Mouse (Mus musculus) layer of hippocampus, postnatal 14 days (tissue): ENCODE measurements around the gene Drd1. TPM values are rescaled to one million over a fixed set of nuclear protein-coding genes. Genes with fewer than 3 reads are reported as not detected.

ENCODE experiments used
- DNase-seq, 2 experiments: peaks; one replicate each; pipeline ENCODE4 v3.0.0; 2021 to 2022; ENCODE audit warnings: low spot score in 2 of 2, mixed read lengths in 1 of 2
- total RNA-seq, 2 experiments: library from RNA; stranded (reverse); gene quantifications; 2 replicates each; pipeline ENCODE4 v1.2.3; 2021

Gene Drd1
- total RNA-seq, 2 experiments from 2014 or later = 2.4 to 2.9 TPM

DNA sequence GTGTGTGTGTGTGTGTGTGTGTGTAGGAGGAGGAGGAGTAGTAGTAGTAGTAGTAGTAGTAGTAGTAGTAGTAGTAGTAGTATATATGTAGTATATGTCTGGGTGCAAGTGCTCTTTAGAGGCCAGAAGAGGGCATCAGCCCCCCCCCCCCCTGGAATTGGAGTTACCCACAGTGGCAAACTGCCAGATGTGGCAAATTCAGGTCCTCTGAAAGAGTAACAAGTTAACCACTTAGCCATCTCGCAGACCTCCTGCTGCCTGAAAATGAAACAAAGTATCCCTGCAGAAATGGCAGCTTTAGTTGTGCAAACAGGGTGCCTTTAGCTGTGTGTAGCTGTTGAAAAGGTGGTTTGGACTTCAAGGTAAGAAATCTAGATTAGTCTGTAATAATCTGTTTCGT lies 18.0 kb upstream of the Drd1 start:
- DNase-seq = no peak

DNA sequence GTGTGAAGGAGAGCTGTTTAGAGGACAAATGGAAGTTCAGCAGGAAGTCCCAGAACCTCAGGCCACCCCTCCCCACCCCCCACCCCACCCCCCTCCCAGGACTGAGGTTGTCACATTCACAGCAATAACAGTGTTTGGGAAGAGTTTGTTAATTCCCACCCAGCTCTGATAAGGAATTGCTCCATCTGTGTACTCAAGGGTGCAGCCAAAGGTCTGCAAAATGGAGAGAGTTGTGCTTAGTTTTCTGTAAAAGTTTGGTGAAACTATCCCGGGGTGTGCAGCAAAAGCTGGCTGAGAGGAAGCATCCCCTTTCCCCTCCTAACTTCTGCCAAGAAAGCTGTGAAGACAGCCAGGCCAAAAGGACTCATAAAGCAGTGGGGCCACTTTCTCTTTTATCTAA lies 17.6 kb upstream of the Drd1 start:
- no peak for DNase-seq

DNA sequence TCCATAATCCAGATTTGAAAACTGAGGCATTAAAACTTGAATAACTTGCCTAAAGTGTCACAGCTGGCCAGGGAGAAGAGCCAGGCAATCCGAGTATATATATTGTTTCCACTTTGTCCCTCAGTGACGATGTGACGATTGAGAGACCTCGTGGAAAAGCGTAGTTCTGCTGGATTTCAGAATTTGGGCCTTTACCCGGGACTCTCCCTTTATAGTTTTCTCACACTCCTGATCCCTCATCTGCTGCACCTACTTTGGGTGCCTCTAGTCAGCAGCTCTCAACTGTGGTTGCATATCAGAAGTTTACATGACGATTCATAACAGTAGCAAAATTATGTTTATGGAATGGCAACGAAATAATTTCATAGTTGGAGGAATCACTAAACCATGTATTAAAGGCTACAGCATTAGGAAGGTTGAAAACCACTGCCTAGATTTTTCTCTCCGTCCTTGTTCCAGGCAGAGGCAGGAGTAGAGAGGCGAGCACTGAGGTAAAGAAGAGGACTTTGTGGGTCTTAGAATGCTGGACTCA lies 17.1 kb upstream of the Drd1 start:
- DNase-seq = no peak

DNA sequence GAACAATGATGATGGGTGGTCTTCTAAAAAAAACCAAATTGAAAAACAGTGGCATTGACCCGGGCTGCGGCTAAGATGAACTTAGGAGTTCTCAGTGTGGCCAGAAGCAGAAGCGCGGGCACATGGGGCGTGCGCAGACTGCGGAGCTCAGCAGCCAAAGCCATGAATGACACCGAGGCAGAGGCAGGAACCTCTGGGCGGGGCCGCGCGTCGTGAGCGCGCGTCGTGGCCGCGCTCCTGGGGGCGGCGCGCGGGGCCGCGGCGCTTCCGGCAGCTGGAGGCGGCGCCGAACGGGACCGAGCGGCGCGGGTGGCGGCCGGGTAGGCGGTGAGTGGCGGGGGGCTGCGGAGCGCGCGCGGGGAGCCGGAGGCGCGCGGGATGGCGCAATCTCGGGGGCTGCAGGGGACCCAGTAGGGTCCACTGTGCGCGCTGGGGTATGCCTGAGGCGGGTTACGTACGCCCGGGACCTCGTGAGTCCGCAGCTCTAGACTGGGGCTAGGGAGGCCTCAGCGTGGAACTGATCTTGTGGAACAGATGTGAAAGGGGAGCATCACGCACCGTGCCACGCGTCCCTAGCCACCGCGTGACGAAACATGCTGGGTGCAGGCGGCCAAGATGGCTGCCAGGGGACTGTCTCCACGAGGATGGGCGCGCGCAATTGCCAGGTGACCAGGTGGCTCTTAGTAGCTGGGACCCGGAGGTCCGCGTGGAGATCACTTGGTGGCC lies 16.3 kb upstream of the Drd1 start, which contains the start of gene Sfxn1:
Gene Sfxn1 (plus strand): TSS at position 264 of the 726 bp plus-strand sequence.
- DNase-seq = peak; percentile 65 to 76

DNA sequence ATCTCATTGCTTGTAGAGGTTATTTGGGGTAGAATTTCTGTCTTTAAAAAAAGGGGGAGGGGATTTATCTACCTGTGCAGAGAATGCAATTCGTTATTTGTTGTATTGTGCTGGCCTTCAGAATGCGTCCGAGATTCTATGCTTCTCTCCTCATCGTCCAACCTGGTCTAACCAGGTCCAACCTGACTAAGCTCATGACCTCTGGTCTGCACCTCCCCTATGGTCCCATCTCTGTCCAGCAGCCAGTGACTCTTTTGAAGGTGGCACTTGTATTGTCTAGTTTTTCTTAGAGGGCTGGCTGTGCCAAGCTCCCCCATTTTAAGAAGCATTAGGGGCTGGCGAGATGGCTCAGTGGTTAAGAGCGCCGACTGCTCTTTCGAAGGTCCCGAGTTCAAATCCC lies 15.5 kb upstream of the Drd1 start:
- no peak for DNase-seq

DNA sequence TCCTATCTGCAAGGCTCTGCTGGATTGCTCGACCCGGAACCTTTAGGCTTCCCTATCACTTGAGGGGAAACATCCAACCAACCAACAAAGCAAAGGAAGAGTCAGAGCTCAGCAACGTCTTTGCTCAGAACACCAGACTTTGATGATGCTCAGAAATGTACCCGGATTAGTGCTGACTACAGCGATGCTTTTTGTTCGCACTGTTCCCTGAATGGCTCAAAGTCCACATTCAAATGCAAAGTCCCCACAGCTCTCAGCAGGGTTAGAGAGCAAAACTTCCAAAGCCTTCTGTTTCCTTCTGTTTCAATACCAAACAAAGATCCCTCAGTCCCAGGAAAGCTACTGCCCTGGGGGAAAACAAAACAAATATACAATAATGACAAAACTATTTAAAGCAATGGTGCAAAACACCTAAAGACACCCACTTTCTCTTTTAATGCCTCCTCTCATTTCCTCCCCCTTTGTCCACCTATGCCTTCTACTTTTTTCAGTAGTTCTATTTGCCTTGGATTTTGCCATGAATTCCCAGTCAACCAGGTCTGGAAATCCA lies 12.2 kb upstream of the Drd1 start:
- no peak for DNase-seq

DNA sequence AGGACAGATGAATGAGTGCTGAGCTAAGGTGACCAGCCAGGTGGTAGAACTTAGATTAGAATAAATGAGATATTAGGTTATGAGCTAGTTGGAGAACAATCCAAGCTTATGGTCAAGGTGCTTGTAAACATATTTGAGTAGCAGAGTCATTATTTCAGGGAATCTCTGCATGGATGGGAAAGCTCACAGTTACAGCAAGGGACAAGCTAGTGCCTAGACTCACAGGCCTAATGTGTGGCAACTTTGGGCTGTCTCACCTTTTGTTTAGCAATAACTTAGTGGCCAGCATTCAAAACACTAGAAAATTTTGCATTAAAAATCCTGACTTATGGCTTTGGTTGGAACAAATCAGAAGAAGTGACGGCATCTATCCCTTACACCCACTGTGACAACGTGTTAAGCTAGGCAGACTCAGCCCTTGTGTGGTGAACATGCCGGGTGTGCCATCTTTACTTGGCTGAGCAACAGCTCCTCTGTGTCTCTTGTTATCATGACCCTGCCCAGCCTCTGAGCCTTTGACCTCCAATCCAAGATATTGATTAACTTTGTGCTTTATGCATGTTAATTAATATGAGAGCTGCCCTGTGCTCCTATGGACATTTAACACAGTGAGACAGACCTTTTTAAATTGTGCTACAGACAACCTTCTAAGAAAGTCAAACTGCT lies 10.7 kb upstream of the Drd1 start:
- DNase-seq = no peak

DNA sequence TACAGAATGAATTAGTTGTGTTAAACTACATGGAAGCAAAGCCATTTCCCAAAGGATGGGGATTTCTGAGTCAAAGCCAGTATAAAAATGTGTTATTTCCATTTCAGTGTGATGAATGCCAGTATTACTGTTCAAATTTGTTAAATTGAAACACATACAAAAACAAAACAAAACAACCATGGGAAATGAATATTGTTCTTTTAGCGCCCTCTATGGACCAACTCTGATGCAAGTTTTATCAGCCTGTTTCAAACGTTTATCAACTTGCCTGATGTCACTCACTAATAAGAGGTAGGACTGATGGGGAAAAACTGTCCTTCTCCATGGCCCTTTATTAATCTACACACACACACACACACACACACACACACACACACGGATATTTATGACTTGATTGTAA lies 7.8 kb upstream of the Drd1 start:
- DNase-seq = peak in 1 of 2 experiments; percentile 81

DNA sequence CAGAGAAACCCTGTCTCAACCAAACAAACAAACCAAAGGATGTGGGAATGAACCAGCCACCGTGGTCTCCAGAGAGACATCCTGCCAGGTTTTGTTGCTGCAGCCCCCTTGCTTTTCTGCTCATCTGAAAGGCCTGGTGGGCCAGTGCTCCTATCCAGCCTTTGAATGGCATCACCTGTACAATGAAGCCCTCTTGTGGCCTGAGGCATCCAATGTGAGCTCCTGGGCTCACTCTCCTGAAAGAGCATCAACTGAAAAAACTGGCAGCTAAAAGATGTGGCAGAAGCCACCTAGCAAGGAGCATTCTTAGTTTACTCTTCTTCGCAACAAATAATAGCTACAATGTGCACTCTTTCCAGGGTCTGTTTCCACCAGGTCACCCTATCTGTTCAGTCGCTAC lies 6.6 kb upstream of the Drd1 start:
- no peak for DNase-seq

DNA sequence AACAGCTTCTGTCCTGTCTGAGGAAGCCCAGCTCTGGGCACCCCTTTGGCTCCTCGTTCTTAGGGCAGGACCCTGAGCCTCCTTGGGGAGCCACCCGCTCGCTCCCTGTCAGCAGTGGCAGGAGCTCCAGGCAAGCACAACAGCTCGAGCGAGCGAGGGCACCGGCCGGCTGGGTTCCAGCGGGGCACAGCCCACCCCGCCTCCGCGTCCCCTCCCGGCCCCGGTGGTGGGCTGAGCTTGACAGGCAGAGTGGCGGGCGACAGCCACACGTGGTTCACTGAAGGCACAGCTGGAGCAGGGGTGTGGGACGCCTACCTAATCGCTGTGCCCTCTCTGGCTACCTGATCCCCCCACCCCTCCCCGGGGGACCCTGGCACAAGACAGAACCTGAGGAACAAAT lies 543 bp downstream of the Drd1 start:
- no peak for DNase-seq

DNA sequence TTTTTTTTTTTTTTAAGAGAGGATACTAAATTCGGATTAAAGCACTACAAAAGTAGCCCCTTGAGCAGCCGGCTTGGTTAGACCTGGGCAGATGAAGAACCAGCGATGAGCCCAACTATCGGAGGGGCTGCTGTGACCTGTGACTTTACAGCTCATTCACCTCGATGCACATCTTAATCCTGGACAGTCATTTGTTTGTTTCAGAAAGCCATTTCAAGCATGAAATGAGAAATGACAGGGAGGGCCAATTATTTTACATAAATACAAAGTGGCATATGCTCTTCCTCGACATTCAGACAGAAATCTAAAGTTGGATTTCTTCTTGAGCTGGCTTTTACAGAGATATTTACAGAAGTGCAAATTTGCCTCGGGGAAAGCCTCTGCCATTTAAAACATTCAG lies 3.9 kb downstream of the Drd1 start:
- DNase-seq = no peak

DNA sequence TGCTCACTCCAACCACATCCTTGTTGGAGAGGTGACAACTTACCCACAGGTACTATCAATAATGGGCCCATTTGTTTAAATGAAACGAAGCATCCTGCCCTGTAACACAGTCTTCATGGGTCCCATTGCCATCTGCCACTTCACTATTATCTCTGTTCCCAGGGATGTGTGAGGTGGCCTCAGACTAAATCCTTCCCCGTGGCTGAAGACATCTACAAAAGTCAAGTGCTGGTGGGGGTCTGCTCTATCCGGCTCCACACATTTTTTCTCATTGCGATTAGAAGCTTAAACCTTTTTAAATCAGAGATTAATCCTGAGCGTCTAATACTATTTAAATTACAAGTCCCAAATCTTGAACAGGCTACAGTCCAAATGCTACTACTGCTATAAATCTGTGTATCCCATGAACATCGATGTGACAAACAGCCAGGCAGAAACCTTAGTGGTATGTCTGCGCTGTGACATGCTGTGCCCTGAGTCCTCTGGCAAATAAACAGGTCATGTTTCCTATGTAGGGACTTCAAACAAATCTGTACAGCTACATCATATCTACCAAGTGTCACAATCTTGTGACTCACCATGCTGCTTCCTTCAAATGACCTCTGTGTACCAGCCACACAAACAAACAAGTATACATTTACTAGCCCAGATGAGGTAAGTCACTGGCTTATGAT lies 6.7 kb downstream of the Drd1 start:
- DNase-seq = no peak

DNA sequence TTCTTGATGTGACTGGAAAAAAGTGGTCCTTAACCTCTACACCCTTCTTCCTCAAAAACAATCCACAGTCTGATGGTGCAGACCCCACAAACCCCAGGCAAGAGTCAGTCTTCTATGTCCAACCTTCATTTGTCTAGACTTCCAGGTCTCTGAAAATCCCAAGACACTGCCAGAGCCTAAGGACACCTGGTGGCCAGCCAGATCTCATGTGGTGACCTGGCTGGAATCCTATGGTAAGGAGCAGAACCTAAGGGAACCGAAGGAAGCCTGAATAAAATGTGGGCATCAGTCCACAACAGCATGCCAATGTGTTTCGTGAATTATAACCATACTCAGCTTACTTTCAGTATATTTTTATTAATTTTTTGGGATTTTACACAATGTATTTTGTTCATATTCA lies 15.2 kb downstream of the Drd1 start:
- no peak for DNase-seq

DNA sequence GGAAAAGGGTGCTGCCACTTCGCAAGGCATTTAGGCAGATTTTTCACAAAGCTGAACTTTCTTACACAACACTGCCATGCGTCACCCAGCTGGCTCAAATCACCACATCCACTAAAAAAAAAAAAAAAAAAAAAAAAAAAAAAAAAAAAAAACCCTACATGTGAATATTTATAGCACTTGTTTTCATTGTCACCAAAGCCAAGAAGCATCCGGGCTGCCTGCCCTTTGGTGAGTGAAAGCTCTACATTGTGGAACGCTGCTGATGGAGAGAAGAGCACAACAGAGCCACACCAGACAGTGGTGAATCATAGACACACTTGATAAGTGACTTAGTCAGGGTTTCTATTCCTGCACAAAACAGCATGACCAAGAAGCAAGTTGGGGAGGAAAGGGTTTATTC lies 17.6 kb downstream of the Drd1 start:
- DNase-seq = no peak

DNA sequence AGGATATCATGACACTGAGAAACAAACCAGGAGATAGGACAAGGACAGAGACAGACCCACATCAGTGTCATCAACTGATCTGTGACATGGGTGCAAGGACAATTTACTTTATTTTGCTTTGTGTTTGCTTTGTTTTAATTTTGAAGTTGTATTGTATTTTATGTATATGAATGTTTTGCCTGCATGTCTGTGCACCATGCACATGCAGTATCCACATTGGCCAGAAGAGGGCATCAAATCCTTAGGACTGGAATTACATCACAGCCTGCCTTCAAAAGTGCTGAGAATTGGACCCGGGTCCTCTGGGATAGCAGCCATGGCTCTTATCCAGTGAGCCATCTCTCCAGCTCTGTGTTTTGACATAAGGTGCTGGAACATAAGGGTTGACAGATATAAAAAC lies 20.0 kb downstream of the Drd1 start:
- DNase-seq = no peak

DNA sequence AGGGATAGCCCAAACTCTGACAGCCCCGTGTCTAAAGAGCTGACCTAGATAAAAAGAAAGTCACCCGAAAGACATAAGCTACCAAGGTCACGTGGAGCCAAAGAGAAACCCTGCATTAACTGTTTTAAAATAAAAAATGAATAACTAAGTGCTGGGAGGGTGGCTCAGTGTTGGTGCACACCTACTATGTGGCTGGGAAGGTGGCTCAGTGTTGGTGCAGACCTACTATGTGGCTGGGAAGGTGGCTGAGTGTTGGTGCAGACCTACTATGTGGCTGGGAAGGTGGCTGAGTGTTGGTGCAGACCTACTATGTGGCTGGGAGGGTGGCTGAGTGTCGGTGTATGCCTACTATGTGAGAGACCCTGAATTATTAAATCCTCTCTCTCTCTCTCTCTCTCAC lies 21.9 kb downstream of the Drd1 start:
- no peak for DNase-seq

DNA sequence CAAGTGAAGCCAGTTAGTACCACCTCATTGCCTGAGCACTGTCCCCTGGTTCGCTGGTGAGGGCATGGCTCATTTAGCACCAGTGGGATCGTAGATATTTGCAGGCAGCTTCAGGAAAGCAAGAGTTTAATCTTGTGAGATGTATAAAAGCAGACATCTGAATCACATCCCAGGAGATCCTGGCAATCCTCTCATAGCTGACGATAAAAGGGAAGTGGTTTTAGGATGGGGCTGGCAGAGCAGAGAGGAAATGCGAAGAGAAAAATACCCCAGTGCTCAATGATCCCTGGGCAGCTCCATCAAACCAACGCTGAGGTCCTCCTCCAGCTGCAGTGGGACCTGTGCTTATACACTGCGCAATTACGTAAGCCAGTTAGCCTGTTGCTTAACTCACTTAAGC lies 28.4 kb downstream of the Drd1 start:
- no peak for DNase-seq

DNA sequence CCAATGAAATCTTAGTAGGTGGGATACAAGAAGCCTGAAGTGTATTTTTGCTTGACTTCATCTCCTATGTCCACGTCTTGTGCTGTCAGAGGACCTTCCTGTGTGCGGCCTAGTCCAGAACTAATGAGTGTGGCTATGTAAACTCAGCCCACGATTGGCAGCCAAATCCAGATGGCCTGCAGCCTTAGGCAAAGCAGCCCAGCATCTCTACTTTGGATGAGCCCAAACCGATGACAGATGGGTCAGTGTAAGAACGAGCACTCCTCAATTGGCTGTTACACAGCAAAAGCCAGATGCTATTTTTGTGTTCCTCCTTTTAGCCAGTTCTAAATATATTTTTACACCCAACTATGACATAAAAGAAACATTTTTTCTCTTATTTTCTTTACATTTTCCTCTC lies 32.2 kb downstream of the Drd1 start:
- DNase-seq = peak; percentile 21 to 65

DNA sequence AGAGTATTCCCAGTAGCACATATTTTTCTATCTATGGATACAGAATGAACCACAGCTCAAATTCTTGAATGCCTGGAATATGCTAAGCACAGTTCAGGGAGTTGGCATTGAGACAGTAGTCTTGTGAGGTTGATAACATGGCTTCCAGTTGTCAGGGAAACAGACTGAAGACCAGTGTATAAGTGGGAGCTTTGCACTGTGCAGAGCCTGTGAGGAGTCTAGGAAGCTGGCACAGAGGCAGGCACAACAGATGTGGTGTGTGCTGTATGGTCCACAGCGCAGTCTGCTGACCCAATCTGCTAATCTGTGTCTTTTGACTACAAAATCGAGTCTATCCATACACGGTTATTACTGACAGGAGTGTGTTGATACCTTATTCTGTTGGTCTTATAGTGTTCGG lies 46.8 kb downstream of the Drd1 start:
- no peak for DNase-seq
